Mouse (Mus musculus) urinary bladder, adult 2 months (tissue): ENCODE data around the gene Zic4. TPM values are rescaled to one million over a fixed set of nuclear protein-coding genes. Genes with fewer than 3 reads are reported as not detected.

Experiments used
- DNase-seq: peaks from one replicate; pipeline ENCODE4 v3.0.0; 2022; ENCODE audit warnings: low spot score
- polyA plus RNA-seq: library from polyadenylated mRNA; depleted of rRNA; stranded (reverse); fragments of >200 nt; gene quantifications from 2 replicates; pipeline ENCODE4 v1.2.3, GENCODE M21; 2012

The Zic4 gene
- polyA plus RNA-seq, 1 experiment = not detected

DNA sequence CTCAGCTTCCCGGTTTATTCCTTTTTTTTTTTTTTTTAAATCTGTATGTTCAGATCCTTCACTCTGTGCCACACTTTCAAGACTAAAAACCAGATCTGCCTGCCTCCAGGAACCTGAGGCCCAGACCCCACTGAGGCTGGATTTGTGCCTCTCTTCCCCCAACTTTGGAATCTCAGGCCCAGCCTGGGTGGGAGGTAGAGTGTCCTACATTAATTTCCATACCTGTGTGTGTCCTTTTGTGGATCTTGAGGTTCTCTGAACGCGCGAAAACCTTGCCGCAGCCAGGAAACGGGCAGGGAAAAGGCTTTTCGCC, 1.6 kb downstream of the Zic4 start:
- DNase-seq = no peak

DNA sequence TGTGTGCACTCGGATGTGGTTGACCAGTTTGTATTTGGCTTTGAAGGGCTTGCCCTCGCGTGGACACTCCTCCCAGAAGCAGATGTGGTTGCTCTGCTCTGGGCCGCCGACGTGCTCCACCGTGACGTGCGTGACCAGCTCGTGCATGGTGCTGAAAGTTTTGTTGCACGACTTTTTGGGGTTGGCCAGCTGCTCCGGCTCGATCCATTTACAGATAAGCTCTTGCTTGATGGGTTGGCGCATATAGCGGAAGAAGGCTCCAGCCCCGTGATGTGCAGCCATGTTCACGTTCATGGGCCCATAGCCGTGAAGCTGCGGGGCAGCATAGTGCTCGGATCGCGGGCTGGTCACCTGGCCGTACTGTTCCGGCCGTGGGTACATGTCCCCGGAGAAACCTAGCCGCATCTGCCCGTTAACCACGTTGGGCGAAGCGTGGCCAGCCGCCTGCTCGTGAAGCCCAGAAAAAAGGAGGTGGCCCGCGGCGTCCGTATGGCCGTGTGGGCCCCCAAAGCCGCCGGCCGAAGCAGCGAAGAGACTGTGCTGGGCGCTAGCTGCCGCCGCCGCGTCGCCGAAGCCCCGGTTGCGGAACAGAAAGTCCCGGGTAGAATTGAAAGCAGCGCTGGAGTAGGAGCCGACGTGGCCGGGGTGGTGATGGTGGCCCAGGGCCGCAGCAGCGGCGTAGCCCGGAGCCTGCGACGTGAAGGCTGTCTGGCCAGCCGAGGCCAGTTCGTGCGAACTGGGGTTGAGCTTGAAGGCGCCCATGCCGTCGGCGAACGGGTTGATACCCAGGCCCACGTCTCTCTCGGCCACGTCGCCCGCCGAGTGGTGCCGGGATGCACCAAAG, 2.1 kb downstream of the Zic4 start:
- no peak for DNase-seq

DNA sequence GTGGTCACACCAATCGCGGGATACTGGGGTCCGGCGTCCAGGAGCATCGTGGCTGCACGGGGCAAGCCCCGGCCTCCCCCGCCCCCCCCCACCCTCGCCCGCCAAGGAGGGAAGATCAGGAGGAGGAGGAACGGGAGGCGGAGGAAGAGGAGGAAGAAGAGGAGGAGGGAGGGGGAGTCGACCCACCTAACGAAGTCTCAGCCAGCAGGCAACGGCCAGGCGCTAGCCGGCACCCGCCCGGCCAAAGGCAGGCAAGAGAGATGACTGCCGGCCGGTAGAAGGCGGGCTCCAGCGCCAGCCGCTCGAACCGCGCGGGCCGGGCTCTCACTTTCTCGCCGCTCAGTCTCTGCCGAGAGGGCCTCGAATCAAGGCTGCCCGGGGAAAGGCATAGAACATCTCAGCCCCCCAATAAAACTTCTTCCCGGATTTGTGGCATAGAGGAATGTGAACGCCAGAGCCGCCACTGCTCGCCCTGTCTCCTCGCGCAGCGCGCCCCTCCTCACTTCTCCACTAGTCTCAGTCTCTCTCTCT, 2.8 kb downstream of the Zic4 start:
- DNase-seq = no peak

DNA sequence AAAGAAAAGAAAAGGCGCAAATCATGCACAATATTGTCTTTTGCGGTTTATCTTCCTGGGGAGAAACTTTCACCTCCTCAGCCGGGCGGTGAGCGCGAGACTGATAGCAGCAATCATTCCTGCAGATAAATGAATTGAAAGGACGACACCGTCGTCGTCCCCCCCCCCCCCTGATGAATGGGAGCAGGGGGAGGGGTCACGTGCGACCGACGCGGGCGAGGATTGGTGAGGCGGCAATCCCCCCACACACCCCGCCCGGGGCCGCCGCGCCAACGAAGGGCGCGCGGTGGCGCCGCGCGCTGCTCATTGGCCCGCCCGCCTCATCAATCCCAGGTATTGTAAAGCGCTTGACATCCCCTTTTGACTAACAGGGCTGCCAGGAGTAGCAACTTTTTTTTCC, 3.5 kb downstream of the Zic4 start, which contains the start of gene Zic1:
Gene Zic1 (minus strand): TSS at position 147 of the 400 bp plus-strand sequence.
- no peak for DNase-seq

DNA sequence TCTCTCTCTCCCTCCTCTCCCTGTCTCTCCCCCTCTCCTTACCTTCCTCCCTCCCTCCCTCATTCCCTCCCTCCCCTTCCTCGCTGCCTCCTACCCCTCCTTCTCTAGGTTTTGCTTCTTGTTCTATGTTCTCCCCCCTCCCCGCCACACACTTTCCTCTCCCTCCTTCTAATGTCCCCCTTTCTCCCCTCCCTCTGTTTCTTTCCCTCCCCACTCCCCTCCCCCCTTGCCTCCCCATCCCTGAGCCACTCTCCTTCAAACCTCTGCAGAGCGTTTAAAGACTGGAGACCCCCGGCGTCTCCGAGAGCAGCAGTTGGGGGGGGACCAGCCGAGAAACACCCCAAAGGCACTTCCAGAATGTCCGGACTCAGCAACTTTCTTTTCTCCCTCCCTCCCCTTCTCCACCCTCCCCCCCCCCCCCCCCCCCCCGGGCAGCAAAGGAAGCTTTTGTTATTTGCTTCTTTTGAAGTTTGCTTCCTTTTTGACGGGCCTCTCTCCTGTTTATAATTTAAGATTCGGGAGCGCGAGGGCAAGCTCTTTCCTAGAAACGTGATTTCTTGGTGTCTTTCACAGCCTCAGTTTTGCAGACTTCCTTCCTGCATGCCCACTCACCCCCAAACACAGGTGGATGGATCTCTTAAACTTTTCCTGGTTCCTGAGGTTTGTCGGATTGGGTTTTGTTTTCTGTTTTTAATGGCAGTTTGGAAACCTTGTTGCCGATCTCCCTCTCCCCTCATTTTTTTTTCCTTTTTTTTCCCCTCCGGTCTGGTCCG, 4.2 kb downstream of the Zic4 start:
- DNase-seq = no peak

DNA sequence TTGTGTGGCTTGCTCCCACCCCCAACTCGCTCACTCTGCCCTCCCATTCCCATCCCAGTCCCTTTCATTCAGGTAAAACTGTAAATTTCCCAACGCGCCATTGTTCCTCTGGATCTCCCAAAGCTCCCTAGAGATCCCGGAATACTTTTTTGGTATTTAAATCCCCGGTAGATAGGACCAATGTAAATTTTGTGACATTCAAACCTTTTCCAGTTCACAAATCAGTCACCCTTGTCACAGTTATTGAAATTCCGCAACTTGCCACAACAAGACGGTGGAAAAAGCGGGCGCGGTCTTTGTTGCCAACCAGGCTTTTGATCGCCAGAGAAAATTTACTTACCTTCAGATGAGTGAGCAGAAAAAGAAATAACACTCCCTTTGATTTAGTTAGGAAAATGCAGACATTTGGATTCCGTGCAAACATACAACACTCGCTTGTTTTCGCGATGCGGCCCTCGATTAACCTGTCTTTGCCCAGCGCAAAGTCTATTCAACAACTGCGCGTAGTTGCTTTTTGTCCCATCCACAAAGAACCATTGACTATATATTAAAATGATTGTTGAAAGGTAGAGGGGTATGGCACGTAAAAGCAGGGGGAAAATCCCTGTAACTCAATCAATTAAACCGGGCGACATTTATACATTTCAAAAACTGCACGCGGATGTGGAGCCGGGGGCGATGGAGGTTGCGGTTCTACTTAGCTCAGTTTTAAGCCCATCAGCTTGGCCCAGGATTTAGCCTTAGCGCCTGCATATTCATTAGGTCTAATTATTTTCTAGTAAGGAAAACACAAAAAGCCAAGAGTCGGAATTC, 5.0 kb downstream of the Zic4 start:
- DNase-seq = no peak

DNA sequence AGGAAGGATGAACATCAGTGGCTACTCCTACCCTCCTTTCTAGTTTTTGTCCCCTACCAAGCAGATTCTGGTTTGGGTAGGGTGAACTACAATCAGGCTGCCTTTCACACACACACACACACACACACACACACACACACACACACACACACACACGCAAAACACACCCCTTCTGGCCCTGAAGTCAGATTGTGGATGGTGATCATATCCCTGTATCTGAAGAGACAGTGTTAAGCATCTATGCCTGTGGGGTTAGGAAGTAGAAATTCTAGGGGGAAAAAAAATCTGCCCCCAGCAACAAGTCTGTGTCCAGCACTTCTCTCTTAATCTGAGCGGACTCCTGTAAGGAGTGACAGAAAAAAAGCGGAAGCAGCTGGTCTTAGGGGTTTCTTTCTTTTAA, 5.9 kb downstream of the Zic4 start:
- DNase-seq = no peak

DNA sequence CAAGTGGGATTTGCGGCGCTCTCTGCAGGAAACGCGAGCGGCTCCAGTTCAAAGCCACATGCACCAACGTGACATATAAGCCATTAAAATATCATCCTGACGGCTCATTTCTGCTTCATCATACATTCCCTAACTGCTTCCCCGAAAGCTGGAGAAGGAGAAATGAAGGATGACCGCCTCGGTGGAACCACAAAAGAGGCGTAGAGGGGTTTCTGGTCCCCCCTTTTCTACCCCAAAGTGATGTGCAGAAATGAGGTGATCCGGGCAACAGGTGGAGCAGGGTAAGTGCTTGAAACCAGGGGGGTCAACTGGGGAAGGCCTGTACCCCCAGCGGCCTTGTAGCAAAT, 6.7 kb downstream of the Zic4 start:
- no peak for DNase-seq

DNA sequence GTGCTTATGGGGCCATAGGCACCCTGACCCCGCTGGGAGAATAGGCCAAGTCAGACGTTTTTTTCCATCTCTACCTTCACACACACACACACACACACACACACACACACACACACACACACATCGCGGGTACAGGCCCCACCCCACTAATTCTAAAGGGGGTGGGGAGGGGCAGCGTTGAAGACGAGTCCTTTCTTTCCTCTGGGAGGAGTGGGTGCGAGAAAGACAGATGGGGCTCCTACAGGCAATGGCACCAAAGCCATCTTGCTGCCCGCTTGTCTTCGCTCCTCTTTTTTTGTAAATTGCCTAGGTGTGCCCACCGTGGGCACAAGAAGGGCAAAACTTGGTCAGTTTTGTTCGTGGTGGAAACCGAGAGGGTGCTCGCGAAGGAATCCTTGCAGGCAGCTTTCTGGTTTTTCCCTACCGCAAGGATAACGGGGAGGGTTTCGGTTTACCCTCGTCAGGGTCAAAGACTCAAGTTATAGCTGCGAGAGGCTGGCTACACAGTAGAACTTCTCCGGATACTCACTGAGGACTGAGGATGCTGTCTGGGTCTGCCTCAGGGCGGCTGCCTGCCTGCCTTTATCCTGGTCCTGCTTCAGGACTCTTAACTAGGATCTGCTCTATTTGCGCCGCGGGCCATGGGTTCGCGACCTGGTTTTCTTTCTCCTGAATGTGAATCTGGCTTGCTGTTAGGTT, 7.2 kb downstream of the Zic4 start:
- DNase-seq = no peak

DNA sequence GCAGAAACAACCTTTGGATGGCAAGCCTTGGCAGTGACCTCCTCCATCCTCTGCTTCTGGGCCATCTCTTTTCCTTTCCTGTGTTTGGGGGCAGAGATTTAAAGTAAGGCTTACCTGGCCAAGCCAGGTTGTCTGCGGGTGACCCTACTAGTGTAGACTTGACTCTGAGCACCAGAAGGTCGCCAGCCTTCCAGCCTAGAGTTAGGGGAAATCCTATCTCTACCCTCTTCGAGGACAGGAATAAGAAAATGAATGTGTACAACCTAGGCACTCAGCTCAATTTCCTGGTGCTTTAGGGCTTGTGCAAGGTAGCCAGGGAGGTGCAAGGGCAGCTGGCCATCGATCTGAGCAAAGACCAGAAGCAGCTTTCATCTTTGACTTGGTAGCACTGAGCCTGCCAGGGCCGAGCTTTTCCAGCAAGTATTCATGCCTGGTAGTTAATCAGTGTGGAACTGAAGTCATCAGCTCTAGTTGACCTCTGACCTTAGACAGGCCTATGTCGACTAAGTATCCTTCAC, 8.0 kb downstream of the Zic4 start:
- DNase-seq = no peak

DNA sequence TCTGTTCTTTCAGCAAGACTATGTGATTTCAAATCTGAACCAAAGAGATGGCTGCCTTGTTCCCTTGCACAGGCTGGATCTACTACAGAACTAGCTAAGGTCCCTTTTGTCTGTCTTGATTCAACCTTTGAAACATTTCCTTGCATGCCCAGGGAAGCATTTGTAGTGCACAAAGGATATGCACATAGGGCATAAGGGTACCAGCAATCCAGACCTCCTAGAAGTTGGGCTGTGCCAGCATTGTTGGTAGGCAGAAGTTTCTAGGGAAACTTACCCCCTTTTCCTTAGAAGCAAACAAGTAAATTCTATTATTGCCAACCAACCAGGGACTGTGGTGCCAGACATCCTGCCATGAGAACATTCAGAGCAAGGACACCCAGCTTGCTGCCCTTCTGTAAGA, 8.8 kb downstream of the Zic4 start:
- no peak for DNase-seq

DNA sequence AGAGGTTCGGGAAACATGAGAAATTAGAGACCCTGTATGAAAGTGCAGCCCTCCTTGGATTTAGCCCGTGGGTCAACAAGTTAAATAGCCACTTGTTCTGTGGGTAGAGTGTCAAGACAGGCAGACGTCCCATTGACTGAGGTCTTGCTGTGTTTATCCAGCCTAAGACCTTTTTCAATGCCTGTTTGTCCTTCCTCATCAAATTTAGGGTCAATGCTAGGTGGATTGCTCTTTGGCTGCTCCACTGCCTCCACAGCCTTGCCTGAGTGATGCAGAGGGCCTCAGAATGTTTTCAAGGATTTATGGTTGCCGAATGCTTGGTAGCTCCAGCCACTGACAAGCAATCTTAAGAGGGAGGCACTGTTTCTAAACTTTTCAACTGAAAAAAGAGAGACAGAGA, 9.4 kb downstream of the Zic4 start:
- no peak for DNase-seq

DNA sequence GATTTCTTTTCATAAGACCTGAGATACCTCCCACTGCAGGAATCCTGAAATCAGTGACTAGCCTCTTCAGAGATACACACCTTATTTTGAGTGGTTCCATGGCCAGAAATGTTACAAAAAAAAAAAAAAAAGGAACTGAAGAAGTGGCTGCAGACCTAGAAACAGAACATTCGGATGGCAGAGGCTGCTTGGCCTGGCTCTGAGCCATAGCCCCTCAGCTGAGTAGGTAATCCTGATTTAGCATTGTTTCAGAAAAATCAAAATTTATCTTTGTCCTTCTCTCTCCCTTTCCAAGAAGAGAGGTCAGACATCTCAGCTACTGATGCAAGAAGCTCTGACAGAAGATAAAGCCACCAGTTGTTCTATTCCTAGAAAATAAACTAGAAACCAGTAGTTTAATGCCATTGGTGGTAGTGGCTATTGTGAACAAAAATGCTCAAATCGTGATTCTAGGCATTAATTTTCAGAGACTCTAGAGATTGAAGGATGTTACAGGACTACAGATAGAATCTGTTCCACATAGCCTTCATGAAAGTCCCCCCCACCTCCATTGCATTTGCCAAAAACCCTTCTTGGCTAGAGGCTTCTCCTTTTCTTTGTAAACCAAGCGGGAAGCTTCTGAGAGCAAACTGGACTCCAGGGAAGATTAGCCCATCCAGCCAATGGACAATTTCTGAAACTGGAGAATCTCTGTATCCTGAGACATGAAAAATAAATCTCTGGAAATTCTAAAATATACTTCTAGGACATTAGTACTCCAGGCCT, 11.8 kb downstream of the Zic4 start:
- no peak for DNase-seq

DNA sequence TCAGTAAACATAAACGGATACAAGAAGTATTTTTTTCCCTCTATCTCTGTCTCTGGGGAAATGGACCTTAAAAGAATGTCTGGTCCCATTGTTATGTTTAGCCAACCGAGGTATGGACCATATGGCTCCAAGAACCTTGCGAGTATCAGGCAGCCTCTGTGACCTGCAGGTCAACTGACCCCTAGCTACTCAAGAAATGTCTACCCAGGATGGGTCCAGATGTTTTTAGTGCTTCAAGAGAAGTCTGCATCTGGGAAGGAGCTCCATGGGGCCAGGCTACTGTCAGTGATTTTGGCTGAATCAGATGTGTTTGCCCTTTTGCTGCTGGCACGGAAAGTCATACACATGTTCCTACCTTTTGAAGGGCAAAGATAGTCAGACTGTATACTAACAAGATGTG, 12.5 kb downstream of the Zic4 start:
- DNase-seq = no peak

DNA sequence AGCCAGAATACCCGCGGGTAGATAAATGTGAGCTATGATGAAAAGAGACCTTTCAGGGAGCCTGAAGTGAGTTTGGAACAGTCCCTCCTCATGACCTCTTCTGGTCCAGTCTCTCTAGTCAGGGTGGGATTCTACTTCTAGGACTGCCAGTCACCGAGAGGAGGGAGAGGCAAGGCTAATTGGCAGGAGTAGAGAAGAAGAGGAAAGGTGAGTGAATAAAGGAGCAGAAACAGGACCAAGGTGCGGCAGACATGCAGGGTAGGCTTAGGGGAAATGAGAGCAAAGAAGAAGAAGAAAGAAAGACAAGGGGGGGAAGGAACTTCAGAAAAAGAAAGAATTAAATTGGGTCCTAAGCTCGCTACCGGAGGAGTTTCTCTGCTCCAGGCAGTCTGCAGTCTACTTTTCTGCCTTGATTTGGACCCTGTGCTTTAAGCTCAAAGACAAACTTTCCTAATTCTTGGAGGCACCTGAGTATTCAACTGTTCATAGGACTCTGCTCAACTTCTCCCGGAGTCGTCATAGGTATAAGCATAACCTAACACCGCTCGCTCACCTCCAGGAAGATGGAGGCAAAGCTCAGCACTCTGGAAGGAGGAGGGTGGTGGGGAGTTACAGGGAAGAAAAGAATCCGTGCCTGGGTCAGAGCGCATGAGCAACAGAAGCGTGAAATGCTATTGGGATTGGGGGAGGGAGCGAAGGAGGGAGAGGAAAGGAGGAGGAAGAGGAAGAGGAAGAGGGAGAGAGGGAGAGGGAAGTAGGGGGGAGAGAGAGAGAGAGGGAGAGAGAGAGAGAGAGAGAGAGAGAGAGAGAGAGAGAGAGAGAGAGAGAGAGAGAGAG, 15.0 kb downstream of the Zic4 start:
- no peak for DNase-seq

DNA sequence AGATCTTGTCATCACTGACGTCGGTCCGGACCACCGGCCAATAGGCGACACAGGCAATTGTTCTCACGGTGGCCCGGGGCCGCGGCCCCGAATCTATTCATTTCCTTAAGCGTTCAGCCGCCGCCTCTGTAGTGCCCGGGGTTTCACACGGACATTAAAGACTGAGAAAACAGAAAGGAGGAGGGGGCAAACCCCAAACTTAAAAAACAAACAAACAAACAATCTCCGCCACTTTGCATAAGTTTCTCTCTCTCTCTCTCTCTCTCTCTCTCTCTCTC, 15.6 kb downstream of the Zic4 start:
- no peak for DNase-seq

DNA sequence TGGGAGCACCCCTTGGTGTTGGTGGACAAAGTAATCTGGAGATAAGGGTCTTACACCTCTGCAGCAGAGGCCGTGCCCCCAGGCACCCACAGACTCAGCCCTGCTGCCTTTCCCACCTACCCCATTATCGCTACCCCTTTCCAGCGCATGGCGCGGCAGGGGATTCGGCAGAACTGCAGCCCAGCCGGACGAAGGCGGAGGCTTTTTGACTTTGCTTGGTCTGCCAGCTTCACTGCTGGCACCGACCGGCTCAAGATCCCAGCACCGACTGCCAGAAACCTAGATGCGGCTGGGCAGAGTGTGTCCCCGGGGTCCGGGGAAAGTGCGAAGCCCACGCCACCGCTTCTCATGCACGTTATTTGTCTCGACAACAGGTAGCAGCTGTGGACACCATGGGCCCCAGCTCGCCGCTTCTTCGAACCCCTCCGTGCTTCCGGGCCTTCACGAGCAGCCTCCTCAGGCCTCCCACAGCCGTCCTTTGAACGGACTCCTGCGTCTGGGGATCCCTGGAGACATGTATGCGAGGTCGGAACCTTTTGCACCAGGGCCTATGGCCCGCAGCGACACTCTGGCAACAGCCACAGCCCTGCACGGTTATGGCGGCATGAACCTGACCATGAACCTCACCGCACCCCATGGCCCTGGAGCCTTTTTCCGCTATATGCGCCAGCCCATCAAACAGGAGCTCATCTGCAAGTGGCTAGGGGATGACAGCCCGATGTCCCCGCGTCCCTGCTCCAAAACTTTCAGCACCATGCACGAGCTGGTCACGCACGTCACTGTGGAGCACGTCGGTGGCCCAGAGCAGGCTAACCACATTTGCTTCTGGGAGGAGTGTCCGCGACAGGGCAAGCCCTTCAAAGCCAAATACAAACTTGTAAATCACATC, 16.4 kb downstream of the Zic4 start:
- no peak for DNase-seq

DNA sequence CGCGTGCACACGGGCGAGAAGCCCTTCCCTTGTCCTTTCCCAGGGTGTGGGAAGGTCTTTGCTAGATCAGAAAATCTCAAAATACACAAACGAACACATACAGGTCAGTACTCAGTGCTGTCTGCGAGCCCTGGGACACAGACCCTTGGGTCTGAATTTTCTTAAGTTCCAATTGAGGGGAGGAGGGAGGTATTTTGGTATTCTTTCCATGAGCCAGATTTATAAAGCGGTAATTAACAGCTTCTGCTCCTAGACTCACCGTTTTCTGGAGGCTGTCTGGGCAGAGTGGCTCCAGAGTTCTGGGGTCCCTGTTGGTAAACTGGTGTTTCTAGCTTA, 17.1 kb downstream of the Zic4 start:
- no peak for DNase-seq

DNA sequence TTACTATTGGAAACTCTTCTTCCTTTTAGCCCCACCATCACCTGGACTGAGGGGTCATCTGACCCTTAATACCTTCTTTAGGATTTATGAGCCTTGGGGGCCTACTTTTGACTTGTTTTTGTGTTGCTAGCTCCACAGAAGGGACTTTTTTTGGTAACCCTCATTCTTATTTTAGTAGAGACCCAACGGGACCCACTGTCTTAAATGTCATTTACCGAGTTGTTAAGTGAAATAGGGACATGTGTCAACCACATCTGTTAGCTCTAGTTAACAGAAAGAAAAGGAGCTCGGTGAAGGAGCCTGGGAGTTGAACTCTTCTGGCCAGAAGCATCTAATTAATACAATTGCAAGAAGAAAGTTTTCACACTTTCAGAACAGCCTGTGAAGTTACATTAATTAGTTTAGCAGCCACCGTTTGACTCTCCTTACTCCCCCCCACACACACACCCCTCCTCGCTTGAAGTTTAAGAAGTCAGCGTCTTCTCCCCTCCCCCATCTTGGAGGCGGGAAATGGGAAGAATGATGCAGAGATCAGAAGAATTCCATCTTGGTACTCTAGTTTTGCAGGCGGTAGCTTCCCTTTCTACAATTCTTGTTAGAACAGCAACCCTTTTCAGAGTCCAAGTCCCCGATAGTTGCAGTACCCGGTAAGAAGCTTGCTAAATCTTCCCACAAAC, 17.7 kb downstream of the Zic4 start:
- no peak for DNase-seq
